In the genomic region with DNA sequence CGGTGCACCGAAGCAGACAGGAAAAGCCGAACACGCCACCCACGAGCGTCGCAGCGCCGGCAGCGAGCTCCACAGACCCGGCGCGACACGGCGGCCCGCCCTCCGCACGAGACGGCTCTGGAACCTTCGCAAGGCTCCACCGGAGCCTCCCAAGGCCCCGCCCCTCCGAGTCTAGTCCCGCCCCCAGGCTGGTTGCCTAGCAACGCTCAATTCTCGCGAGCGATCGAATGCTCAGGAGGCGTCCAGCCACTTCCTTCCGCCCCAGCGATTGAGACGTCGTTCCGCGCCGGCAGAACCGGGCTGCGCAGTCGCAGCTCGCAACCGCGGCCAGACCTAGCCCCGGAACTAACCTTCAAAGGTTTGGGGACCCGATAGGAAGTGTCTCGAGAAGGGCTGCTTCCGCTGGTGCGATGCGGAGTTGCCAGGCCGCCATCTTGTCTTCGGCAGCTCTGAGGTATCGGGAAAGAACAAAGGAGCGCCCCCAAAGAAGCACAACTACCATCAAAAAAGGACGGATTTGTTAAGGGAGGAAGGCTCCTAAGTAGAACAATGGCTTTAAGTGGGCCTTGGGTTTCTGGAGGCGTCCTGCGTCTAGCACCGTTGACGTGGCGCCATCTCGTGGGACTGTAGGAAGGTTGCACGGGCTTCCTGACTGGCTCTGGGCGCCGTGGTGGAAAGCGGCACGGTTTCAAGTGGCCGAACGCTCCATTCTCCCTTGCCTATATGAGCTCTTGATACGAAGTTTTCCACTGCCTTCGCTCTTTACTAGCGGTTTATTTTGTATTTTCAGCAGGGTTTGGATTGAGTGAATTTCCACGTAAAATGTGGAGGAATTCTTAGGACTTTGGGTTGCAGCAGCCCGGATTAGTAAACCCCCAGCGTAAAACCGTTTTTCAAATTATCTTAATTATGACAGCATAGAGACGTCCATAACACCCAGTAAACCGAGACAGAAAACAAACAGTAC, we compare ENCODE assay signal across 8 mouse cellular contexts. TPM values are rescaled to one million over a fixed set of nuclear protein-coding genes. Genes with fewer than 3 reads are reported as not detected.
A peak's percentile ranks its signal among the peaks of the same experiment; 100 is the strongest.
DNase-seq lines count a peak whose midpoint lies in the region; ATAC-seq and TF ChIP-seq lines count a peak whose summit lies in the region.

A gene (minus strand): TSS at position 173 of the 967 bp plus-strand sequence.

- intact Hi-C loops in heart, adult 2 months (cut with DNase I), result loop anchor here (1.0 to 10.0 kb wide), 4 partner anchors 19 to 1664 kb away; a partner anchor contains a TSS

- DNase-seq in 3T3-L1 (ENCODE audit: low read depth, low spot score), result peak; percentile 98
- DNase-seq in adrenal gland, postnatal 4 days (ENCODE audit: low spot score in 2 of 2), result peak; percentile 100
- peak; percentile 99 for DNase-seq in embryonic facial prominence, embryonic 14.5 days (ENCODE audit: low spot score)
- peak; percentile 100 for DNase-seq in heart, adult 2 months
- peak; percentile 99 to 100 for DNase-seq in kidney, adult 8-10 months
- DNase-seq in spleen, postnatal 10 days (ENCODE audit: low spot score in 2 of 2), result peak; percentile 100

- H3K9ac ChIP-seq in embryonic facial prominence, embryonic 14.5 days (ENCODE audit: low read depth, low read length), result peak within 1 kb of the TSS; percentile 85
- H3K9ac ChIP-seq in heart, adult 2 months (ENCODE audit: low read depth, low read length), result peak within 1 kb of the TSS; percentile 95
- peak within 1 kb of the TSS; percentile 94 for H3K9ac ChIP-seq in limb, embryonic 13.5 days
- H3K9ac ChIP-seq in midbrain, embryonic 16.5 days (ENCODE audit: low read depth, low read length), result peak within 1 kb of the TSS; percentile 96

- no peaks in the 10 kb centered on the region for H3K27me3 ChIP-seq in embryonic facial prominence, embryonic 14.5 days (replicated peaks; ENCODE audit: control insufficient read depth, insufficient read depth, low read length)
- no peaks in the 10 kb centered on the region for H3K27me3 ChIP-seq in heart, adult 2 months (ENCODE audit: control insufficient read depth, insufficient read depth, low read length)
- H3K27me3 ChIP-seq in limb, embryonic 13.5 days, result no peaks in the 10 kb centered on the region
- no peaks in the 10 kb centered on the region for H3K27me3 ChIP-seq in midbrain, embryonic 16.5 days (ENCODE audit: control insufficient read depth, insufficient read depth, low read depth, low read length)

- H3K4me1 ChIP-seq in embryonic facial prominence, embryonic 14.5 days (ENCODE audit: control insufficient read depth, insufficient read depth, low read length), result peaks cover 21% of the 10 kb centered on the region
- H3K4me1 ChIP-seq in heart, adult 2 months (ENCODE audit: control insufficient read depth, insufficient read depth, low read length), result peaks cover 3% of the 10 kb centered on the region
- peaks cover 19% of the 10 kb centered on the region for H3K4me1 ChIP-seq in limb, embryonic 13.5 days
- peaks cover 28% of the 10 kb centered on the region for H3K4me1 ChIP-seq in midbrain, embryonic 16.5 days (ENCODE audit: control insufficient read depth, insufficient read depth, low read length)

- H3K9me3 ChIP-seq in embryonic facial prominence, embryonic 14.5 days (ENCODE audit: control insufficient read depth, low read length), result no peaks in the 10 kb centered on the region
- H3K9me3 ChIP-seq in limb, embryonic 13.5 days, result no peaks in the 10 kb centered on the region
- no peaks in the 10 kb centered on the region for H3K9me3 ChIP-seq in midbrain, embryonic 16.5 days (replicated peaks; ENCODE audit: control insufficient read depth, low read length, poor library complexity, severe bottlenecking)

- H3K36me3 ChIP-seq in embryonic facial prominence, embryonic 14.5 days (ENCODE audit: control insufficient read depth, insufficient read depth, low read length), result peaks cover under 1% of the 10 kb centered on the region
- peaks cover 6% of the 10 kb centered on the region for H3K36me3 ChIP-seq in heart, adult 2 months (ENCODE audit: control insufficient read depth, insufficient read depth, low read length)
- peaks cover under 1% of the 10 kb centered on the region; the same call in 1 of the 2 replicates for H3K36me3 ChIP-seq in limb, embryonic 13.5 days
- H3K36me3 ChIP-seq in midbrain, embryonic 16.5 days (ENCODE audit: control insufficient read depth, insufficient read depth, low read length), result no peaks in the 10 kb centered on the region

- peak; percentile 97 for TF ChIP-seq CTCF in heart, adult 2 months (IDR thresholded peaks at IDR 0.05)

- TF ChIP-seq POLR2A in heart, adult 2 months (IDR thresholded peaks at IDR 0.05; ENCODE audit: insufficient read depth, low read depth, low read length), result peak; percentile 91

- H3K4me3 ChIP-seq in embryonic facial prominence, embryonic 14.5 days (ENCODE audit: low read depth, low read length), result peak within 1 kb of the TSS; percentile 73
- H3K4me3 ChIP-seq in heart, adult 2 months, result peak within 1 kb of the TSS; percentile 85
- peak within 1 kb of the TSS; percentile 83 for H3K4me3 ChIP-seq in limb, embryonic 13.5 days
- H3K4me3 ChIP-seq in midbrain, embryonic 16.5 days (ENCODE audit: low read depth, low read length), result peak within 1 kb of the TSS; percentile 97

- peak within 1 kb of the TSS; percentile 99 for H3K27ac ChIP-seq in embryonic facial prominence, embryonic 14.5 days (replicated peaks; ENCODE audit: low read depth, low read length)
- H3K27ac ChIP-seq in heart, adult 2 months, result peak within 1 kb of the TSS; percentile 98
- peak within 1 kb of the TSS; percentile 97 for H3K27ac ChIP-seq in limb, embryonic 13.5 days
- peak within 1 kb of the TSS; percentile 99 for H3K27ac ChIP-seq in midbrain, embryonic 16.5 days (ENCODE audit: low read length)

- ATAC-seq in embryonic facial prominence, embryonic 14.5 days (ENCODE audit: low read depth), result peak; percentile 98
- ATAC-seq in limb, embryonic 13.5 days (ENCODE audit: low FRiP score, low read depth), result peak; percentile 99
- peak; percentile 98 for ATAC-seq in midbrain, embryonic 16.5 days

- peak within 1 kb of the TSS; percentile 77 for H3K4me2 ChIP-seq in embryonic facial prominence, embryonic 14.5 days (ENCODE audit: low read depth, low read length)
- peak within 1 kb of the TSS; percentile 78 for H3K4me2 ChIP-seq in limb, embryonic 13.5 days (replicated peaks)
- H3K4me2 ChIP-seq in midbrain, embryonic 16.5 days (ENCODE audit: low read length), result peak within 1 kb of the TSS; percentile 85

- H3K79me2 ChIP-seq in heart, adult 2 months (replicated peaks; ENCODE audit: control insufficient read depth, insufficient read depth, low read length), result 0 out of 2 replicates have a peak, but pooled peaks cover 2% of the 10 kb centered on the region

- under 1% methylated on average over 70 of the region's 76 CpGs for WGBS in embryonic facial prominence, embryonic 14.5 days
- WGBS in heart, adult 2 months, result under 1% methylated on average over 76 of the region's 76 CpGs
- WGBS in limb, embryonic 13.5 days, result 1% methylated on average over 76 of the region's 76 CpGs
- WGBS in midbrain, embryonic 16.5 days, result under 1% methylated on average over 71 of the region's 76 CpGs

- peak; percentile 56; the same call in 1 of the 2 replicates for TF ChIP-seq EP300 in heart, adult 2 months (IDR thresholded peaks at IDR 0.05; ENCODE audit: insufficient read depth, low read depth, low read length)

RNA-seq across cellular contexts. Expression of the gene that starts here (rescaled TPM):
- total RNA-seq in adrenal gland, postnatal 4 days (2021), result 10 to 100 TPM; 77.2 to 80.7 TPM
- 212 and 215 TPM in 2 replicates for polyA plus RNA-seq in embryonic facial prominence, embryonic 14.5 days (2014; fragmentation: Nextera tagmentation; extraction: Ambion mirVana)
- total RNA-seq in heart, adult 2 months (2021), result 10 to 100 TPM; 70.5 to 74.2 TPM
- polyA plus RNA-seq in heart, adult 2 months (2012; rRNA removed), result 6.5 and 13.7 TPM in 2 replicates
- 223 and 224 TPM in 2 replicates for polyA plus RNA-seq in limb, embryonic 13.5 days (2015; fragmentation: Nextera tagmentation; extraction: Ambion mirVana)
- polyA plus RNA-seq in midbrain, embryonic 16.5 days (2015; fragmentation: Nextera tagmentation; extraction: Ambion mirVana), result 279 and 287 TPM in 2 replicates

Comparison
In these comparisons a context has a peak if more than half of its experiments do, and no peak if none do; other contexts are left out.
1. Peak in every context shown above with its lines: DNase-seq, ATAC-seq, H3K4me3 ChIP-seq and H3K27ac ChIP-seq.
2. RNA of the gene that starts here (polyA plus RNA-seq): 279 to 287 TPM in midbrain, embryonic 16.5 days, 223 to 224 TPM in limb, embryonic 13.5 days and 212 to 215 TPM in embryonic facial prominence, embryonic 14.5 days; 6.5 to 13.7 TPM in heart, adult 2 months; every median in the first group is over 10 times any median in the second.